Mouse (Mus musculus) layer of hippocampus, adult 2 months (tissue): Measurements from ENCODE around the gene Ptgir. TPM values are rescaled to one million over a fixed set of nuclear protein-coding genes. Genes with fewer than 3 reads are reported as not detected.

Source experiments
- DNase-seq, 2 experiments: peaks; one replicate each; pipeline ENCODE4 v3.0.0; 2022; ENCODE audit warnings: low spot score in 2 of 2
- H3K27ac ChIP-seq: fragments of 200-600 bp; 2 replicates; pipeline ENCODE4 v1.8.1; 2022
- H3K4me3 ChIP-seq: fragments of 200-600 bp; 2 replicates; pipeline ENCODE4 v1.8.1; 2022; ENCODE audit warnings: mild to moderate bottlenecking
- CTCF ChIP-seq: fragments of 200-600 bp; conservative IDR thresholded peaks from 2 replicates; pipeline ENCODE4 v1.8.1; 2022; ENCODE audit warnings: antibody characterized with exemption, mild to moderate bottlenecking, moderate library complexity
- long read RNA-seq, 2 experiments: library from polyadenylated mRNA; stranded (forward); transcript quantifications; one replicate each; pipeline ENCODE4 v2.0.0; 2021; ENCODE audit warnings: borderline mapping rate in 2 of 2
- total RNA-seq, 2 experiments: library from RNA; stranded (reverse); gene quantifications; 2 replicates each; pipeline ENCODE4 v1.2.3; 2021

The Ptgir gene
- total RNA-seq: under 1 TPM; 0.10 to 0.20 TPM
- long read RNA-seq, experiment 1: 0 reads
- long read RNA-seq, experiment 2, partial matches to known transcripts: 0 of 1 reads
- long read RNA-seq, experiment 2, other reads (novel, unspliced or antisense): 0 of 1 reads

GRCm38 (mm10) chr7:16906281-16906680, at the start of gene Ptgir:
Gene Ptgir, plus strand, starts transcription at chr7:16906490.
- Histone ChIP-seq H3K27ac (no peak within 1 kb of the TSS), H3K4me3 (no peak within 1 kb of the TSS)
- no peak for DNase-seq
- no peak for TF ChIP-seq CTCF

- no peak for DNase-seq
- peak; percentile 79 for TF ChIP-seq CTCF
- H3K4me3 ChIP-seq: no peak overlapping the region
- H3K27ac ChIP-seq: no peak overlapping the region
Observed at GRCm38 (mm10) chr7:16858336-16858735, 48.0 kb upstream of the Ptgir start.

GRCm38 (mm10) chr7:16859902-16860651, 46.2 kb upstream of the Ptgir start:
- TF ChIP-seq CTCF: peak; percentile 90
- peak in 1 of 2 experiments; percentile 75 for DNase-seq
- H3K27ac ChIP-seq: no peak overlapping the region
- no peak overlapping the region for H3K4me3 ChIP-seq

GRCm38 (mm10) chr7:16867488-16867887, 38.8 kb upstream of the Ptgir start:
- TF ChIP-seq CTCF: no peak
- Histone ChIP-seq H3K4me3 (no peak overlapping the region), H3K27ac (no peak overlapping the region)
- no peak for DNase-seq

GRCm38 (mm10) chr7:16869497-16869896, 36.8 kb upstream of the Ptgir start:
- DNase-seq: peak; percentile 93 to 99
- TF ChIP-seq CTCF: no peak
- H3K4me3 ChIP-seq: peak overlapping the region; percentile 70
- H3K27ac ChIP-seq: peak overlapping the region; percentile 97

GRCm38 (mm10) chr7:16871600-16871999, 34.7 kb upstream of the Ptgir start:
- no peak for DNase-seq
- Histone ChIP-seq H3K4me3 (no peak overlapping the region), H3K27ac (no peak overlapping the region)
- no peak for TF ChIP-seq CTCF

GRCm38 (mm10) chr7:16872478-16872877, 33.8 kb upstream of the Ptgir start:
- Histone ChIP-seq H3K4me3 (no peak overlapping the region), H3K27ac (no peak overlapping the region)
- TF ChIP-seq CTCF: no peak

GRCm38 (mm10) chr7:16873392-16873791, 32.9 kb upstream of the Ptgir start:
- peak; percentile 43 for TF ChIP-seq CTCF
- Histone ChIP-seq H3K4me3 (no peak overlapping the region), H3K27ac (peak overlapping the region; percentile 90; the same call in 1 of the 2 replicates)
- DNase-seq: no peak

More at GRCm38 (mm10) chr7:16872478-16872877, 33.8 kb upstream of the Ptgir start:
- DNase-seq: no peak

GRCm38 (mm10) chr7:16874190-16874589, 32.1 kb upstream of the Ptgir start:
- peak overlapping the region; percentile 42 for H3K4me3 ChIP-seq
- TF ChIP-seq CTCF: peak; percentile 94
- H3K27ac ChIP-seq: peak overlapping the region; percentile 90
- DNase-seq: peak; percentile 74 to 82

- TF ChIP-seq CTCF: peak; percentile 71
- Histone ChIP-seq H3K27ac (peak overlapping the region; percentile 90), H3K4me3 (peak overlapping the region; percentile 96)
- peak; percentile 100 for DNase-seq
Observed at GRCm38 (mm10) chr7:16874756-16875309, 31.5 kb upstream of the Ptgir start.

- no peak for DNase-seq
Observed at GRCm38 (mm10) chr7:16875310-16875325, 31.2 kb upstream of the Ptgir start, which contains the start of gene Dact3. Gene Dact3, plus strand, starts transcription at chr7:16875317.

GRCm38 (mm10) chr7:16875326-16875725, 31.0 kb upstream of the Ptgir start:
- no peak for DNase-seq

More at GRCm38 (mm10) chr7:16875310-16875325, 31.2 kb upstream of the Ptgir start, which contains the start of gene Dact3:
- peak within 1 kb of the TSS; percentile 97 for H3K27ac ChIP-seq
- H3K4me3 ChIP-seq: peak within 1 kb of the TSS; percentile 96
- no peak for TF ChIP-seq CTCF

GRCm38 (mm10) chr7:16876006-16876405, 30.3 kb upstream of the Ptgir start:
- Histone ChIP-seq H3K4me3 (peak overlapping the region; percentile 96), H3K27ac (peak overlapping the region; percentile 97)
- TF ChIP-seq CTCF: no peak
- DNase-seq: no peak

More at GRCm38 (mm10) chr7:16875326-16875725, 31.0 kb upstream of the Ptgir start:
- peak overlapping the region; percentile 97 for H3K27ac ChIP-seq
- H3K4me3 ChIP-seq: peak overlapping the region; percentile 96
- no peak for TF ChIP-seq CTCF

- H3K27ac ChIP-seq: peak overlapping the region; percentile 97; the same call in 1 of the 2 replicates
- DNase-seq: no peak
- TF ChIP-seq CTCF: no peak
- H3K4me3 ChIP-seq: peak overlapping the region; percentile 96
Observed at GRCm38 (mm10) chr7:16876608-16877007, 29.7 kb upstream of the Ptgir start.
